Mouse (Mus musculus): ENCODE results near the gene Foxj3. TPM values are rescaled to one million over a fixed set of nuclear protein-coding genes. Genes with fewer than 3 reads are reported as not detected.

Foxj3 gene
- polyA plus RNA-seq, 1 experiment, result 32.3 TPM

DNA sequence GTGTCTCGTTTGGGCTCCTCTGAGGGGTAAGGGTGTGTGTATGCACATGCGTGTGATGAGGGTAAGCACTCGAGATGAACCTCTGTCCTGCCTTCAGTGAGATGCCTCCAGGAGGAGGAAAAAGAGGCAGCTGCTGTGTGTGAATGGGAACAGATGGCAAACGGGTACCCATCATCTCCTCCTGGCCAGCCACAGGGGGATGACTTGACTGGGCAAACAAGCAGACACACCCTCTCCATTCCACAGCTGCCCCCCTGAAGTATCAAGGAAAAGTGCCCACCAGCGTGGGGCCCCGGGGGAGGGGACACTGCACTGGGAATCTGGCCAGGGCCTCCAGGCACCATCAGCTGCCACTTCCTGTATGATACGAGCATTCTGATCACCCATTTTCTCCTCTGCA is 96.5 kb downstream of the Foxj3 start:
- WGBS, result 22% methylated on average over 7 of the region's 7 CpGs
- Histone ChIP-seq H3K27ac (ENCODE audit: insufficient read depth, low read length) (no peak overlapping the region), H3K4me1 (ENCODE audit: control insufficient read depth, insufficient read depth, low read length) (peaks cover 17% of the 10 kb centered on the region), H3K27me3 (ENCODE audit: control insufficient read depth, insufficient read depth, low read length) (no peaks in the 10 kb centered on the region), H3K4me3 (replicated peaks; ENCODE audit: insufficient read depth, low read depth, low read length) (no peak overlapping the region)
- TF ChIP-seq CTCF (IDR thresholded peaks at IDR 0.05; ENCODE audit: borderline replicate concordance, insufficient read depth, low read depth, low read length) (no peak), POLR2A (IDR thresholded peaks at IDR 0.05; ENCODE audit: borderline replicate concordance, insufficient read depth, low read length) (no peak)
- no peak for DNase-seq

DNA sequence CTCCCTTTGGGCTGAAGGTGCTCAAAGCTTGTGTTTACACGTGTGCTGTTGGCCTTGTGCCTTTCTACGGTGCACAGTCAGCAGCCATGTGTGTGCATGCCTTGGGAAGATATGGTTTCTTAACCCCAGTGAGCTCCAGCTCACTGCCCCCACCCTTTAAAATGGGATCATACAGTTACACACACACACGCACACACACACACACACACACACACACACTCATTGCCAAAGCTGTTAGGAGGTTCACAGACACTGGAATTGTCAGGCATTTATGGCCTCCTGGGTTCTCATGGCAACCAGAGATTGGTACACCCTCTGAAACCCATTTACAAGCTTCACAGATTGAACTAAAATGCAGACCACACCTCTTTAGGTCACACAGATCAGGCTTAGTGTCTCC is 97.1 kb downstream of the Foxj3 start:
- Histone ChIP-seq H3K27ac (ENCODE audit: insufficient read depth, low read length) (no peak overlapping the region), H3K4me1 (ENCODE audit: control insufficient read depth, insufficient read depth, low read length) (peaks cover 17% of the 10 kb centered on the region), H3K27me3 (ENCODE audit: control insufficient read depth, insufficient read depth, low read length) (no peaks in the 10 kb centered on the region), H3K4me3 (replicated peaks; ENCODE audit: insufficient read depth, low read depth, low read length) (no peak overlapping the region)
- no peak for DNase-seq
- TF ChIP-seq CTCF (IDR thresholded peaks at IDR 0.05; ENCODE audit: borderline replicate concordance, insufficient read depth, low read depth, low read length), result no peak
- TF ChIP-seq POLR2A (IDR thresholded peaks at IDR 0.05; ENCODE audit: borderline replicate concordance, insufficient read depth, low read length), result no peak
- WGBS, result 53% methylated on average over 3 of the region's 3 CpGs

- no peaks in the 10 kb centered on the region for H3K27me3 ChIP-seq (ENCODE audit: control insufficient read depth, insufficient read depth, low read length)
- H3K27ac ChIP-seq (ENCODE audit: insufficient read depth, low read length), result no peak overlapping the region
- H3K4me1 ChIP-seq (ENCODE audit: control insufficient read depth, insufficient read depth, low read length), result peaks cover 17% of the 10 kb centered on the region
- no peak overlapping the region for H3K4me3 ChIP-seq (replicated peaks; ENCODE audit: insufficient read depth, low read depth, low read length)
- TF ChIP-seq CTCF (IDR thresholded peaks at IDR 0.05; ENCODE audit: borderline replicate concordance, insufficient read depth, low read depth, low read length), result no peak; the same call in 1 of the 2 replicates
- no peak for TF ChIP-seq POLR2A (IDR thresholded peaks at IDR 0.05; ENCODE audit: borderline replicate concordance, insufficient read depth, low read length)
- DNase-seq, result no peak
- WGBS, result 70% methylated on average over 6 of the region's 6 CpGs
Observed at GRCm38 (mm10) chr4:119634908-119635660, 98.3 kb downstream of the Foxj3 start.

GRCm38 (mm10) chr4:119635686-119636085 is 98.9 kb downstream of the Foxj3 start:
- 89% methylated on average over 8 of the region's 8 CpGs for WGBS
- no peak for TF ChIP-seq CTCF (IDR thresholded peaks at IDR 0.05; ENCODE audit: borderline replicate concordance, insufficient read depth, low read depth, low read length)
- no peak for TF ChIP-seq POLR2A (IDR thresholded peaks at IDR 0.05; ENCODE audit: borderline replicate concordance, insufficient read depth, low read length)
- Histone ChIP-seq H3K4me1 (ENCODE audit: control insufficient read depth, insufficient read depth, low read length) (peaks cover 17% of the 10 kb centered on the region), H3K27ac (ENCODE audit: insufficient read depth, low read length) (no peak overlapping the region), H3K27me3 (ENCODE audit: control insufficient read depth, insufficient read depth, low read length) (no peaks in the 10 kb centered on the region), H3K4me3 (replicated peaks; ENCODE audit: insufficient read depth, low read depth, low read length) (no peak overlapping the region)
- no peak for DNase-seq

DNA sequence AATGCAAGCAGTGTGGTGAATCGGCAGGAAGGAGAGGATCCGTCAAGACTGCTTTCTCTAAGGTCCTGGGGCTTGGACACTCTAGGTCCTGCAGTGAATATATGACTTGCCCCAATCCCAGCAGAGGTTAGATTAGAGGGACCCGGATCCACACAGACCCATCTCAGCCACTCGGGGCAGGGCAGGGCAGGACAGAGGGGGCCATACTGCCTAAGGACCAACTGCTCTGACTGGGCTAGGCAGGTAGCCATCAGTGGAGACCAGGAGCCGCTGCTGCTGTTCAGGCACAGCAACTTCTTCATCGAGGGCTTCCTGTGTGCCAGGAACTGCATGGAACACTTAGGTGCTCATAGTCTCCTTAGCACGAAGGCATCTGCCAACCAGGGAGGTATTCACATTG is 99.9 kb downstream of the Foxj3 start:
- TF ChIP-seq POLR2A (IDR thresholded peaks at IDR 0.05; ENCODE audit: borderline replicate concordance, insufficient read depth, low read length) (no peak), CTCF (IDR thresholded peaks at IDR 0.05; ENCODE audit: borderline replicate concordance, insufficient read depth, low read depth, low read length) (no peak)
- WGBS, result 84% methylated on average over 7 of the region's 7 CpGs
- DNase-seq, result no peak

DNA sequence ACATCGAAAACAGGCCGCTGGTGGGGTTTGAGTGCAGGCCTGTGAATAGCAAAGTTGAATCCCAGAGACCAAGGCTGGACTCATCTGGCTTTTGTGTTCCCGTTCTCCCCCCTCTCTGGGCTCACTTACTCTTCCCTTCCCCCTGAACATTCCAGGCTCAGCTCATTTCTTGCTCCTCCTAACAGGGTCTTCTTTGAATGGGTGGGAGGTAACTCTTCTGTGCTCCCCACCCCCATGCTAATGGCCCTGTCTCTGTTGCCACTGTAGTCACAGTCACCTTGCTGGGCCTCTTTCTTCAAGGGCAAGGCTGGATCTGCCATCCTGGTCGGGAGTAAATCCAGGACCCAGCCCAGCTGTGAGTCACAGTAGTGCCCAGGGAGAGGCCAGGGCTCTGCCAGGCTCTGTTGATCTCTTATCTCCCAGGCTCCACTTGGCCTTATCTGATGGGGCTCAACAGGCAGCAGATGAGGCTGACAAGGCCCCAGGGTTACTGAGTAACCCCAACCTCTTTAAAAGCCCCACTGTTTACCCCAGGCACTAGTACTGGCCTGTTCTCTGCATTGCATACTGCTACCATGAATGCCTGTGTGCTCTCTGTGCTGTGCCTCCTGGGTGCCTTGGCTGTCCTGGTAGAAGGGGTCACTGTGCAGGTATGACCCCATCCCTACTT is 100.5 kb downstream of the Foxj3 start, which contains the start of gene Guca2a:
Guca2a (plus strand) TSS at position 529 of the 670 bp plus-strand sequence.
- WGBS, result 73% methylated on average over 4 of the region's 4 CpGs
- TF ChIP-seq POLR2A (IDR thresholded peaks at IDR 0.05; ENCODE audit: borderline replicate concordance, insufficient read depth, low read length), result no peak
- Histone ChIP-seq H3K27me3 (ENCODE audit: control insufficient read depth, insufficient read depth, low read length) (no peaks in the 10 kb centered on the region), H3K4me3 (replicated peaks; ENCODE audit: insufficient read depth, low read depth, low read length) (no peak within 1 kb of the TSS), H3K4me1 (ENCODE audit: control insufficient read depth, insufficient read depth, low read length) (peaks cover 11% of the 10 kb centered on the region), H3K27ac (ENCODE audit: insufficient read depth, low read length) (no peak within 1 kb of the TSS)
- no peak for DNase-seq

More for the DNA sequence above, 99.9 kb downstream of the Foxj3 start:
- Histone ChIP-seq H3K27ac (ENCODE audit: insufficient read depth, low read length) (no peak overlapping the region), H3K4me3 (replicated peaks; ENCODE audit: insufficient read depth, low read depth, low read length) (no peak overlapping the region), H3K4me1 (ENCODE audit: control insufficient read depth, insufficient read depth, low read length) (peaks cover 12% of the 10 kb centered on the region), H3K27me3 (ENCODE audit: control insufficient read depth, insufficient read depth, low read length) (no peaks in the 10 kb centered on the region)

GRCm38 (mm10) chr4:119637946-119638345 is 101.1 kb downstream of the Foxj3 start:
- TF ChIP-seq CTCF (IDR thresholded peaks at IDR 0.05; ENCODE audit: borderline replicate concordance, insufficient read depth, low read depth, low read length), result no peak
- TF ChIP-seq POLR2A (IDR thresholded peaks at IDR 0.05; ENCODE audit: borderline replicate concordance, insufficient read depth, low read length), result no peak
- WGBS, result 81% methylated on average over 6 of the region's 6 CpGs
- Histone ChIP-seq H3K27ac (ENCODE audit: insufficient read depth, low read length) (no peak overlapping the region), H3K4me3 (replicated peaks; ENCODE audit: insufficient read depth, low read depth, low read length) (no peak overlapping the region), H3K27me3 (ENCODE audit: control insufficient read depth, insufficient read depth, low read length) (no peaks in the 10 kb centered on the region), H3K4me1 (ENCODE audit: control insufficient read depth, insufficient read depth, low read length) (peaks cover 5% of the 10 kb centered on the region)
- no peak for DNase-seq

DNA sequence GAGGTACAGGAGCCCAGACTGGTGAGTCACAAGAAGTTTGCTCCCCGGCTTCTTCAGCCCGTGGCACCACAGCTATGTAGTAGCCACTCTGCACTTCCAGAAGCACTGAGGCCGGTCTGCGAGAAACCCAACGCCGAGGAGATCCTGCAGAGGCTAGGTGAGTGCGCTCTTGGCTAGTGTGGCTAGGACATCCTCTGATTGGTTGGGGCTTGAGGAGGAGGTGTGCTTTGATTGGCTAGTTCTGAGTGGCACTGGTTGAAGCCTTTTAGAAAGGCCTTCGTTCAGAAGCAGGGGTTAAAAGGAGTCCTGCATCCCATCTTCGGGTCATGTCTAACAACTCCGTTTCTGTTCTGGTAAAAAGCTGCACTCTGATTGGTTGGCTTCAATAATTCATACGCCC is 101.9 kb downstream of the Foxj3 start:
- no peak overlapping the region for H3K27ac ChIP-seq (ENCODE audit: insufficient read depth, low read length)
- WGBS, result 73% methylated on average over 11 of the region's 11 CpGs
- H3K27me3 ChIP-seq (ENCODE audit: control insufficient read depth, insufficient read depth, low read length), result no peaks in the 10 kb centered on the region
- no peak for DNase-seq
- H3K4me3 ChIP-seq (replicated peaks; ENCODE audit: insufficient read depth, low read depth, low read length), result no peak overlapping the region
- no peaks in the 10 kb centered on the region; the same call in 1 of the 2 replicates for H3K4me1 ChIP-seq (ENCODE audit: control insufficient read depth, insufficient read depth, low read length)
- TF ChIP-seq CTCF (IDR thresholded peaks at IDR 0.05; ENCODE audit: borderline replicate concordance, insufficient read depth, low read depth, low read length) (no peak), POLR2A (IDR thresholded peaks at IDR 0.05; ENCODE audit: borderline replicate concordance, insufficient read depth, low read length) (no peak)

Measured in cerebellum, adult 2 months (tissue).